Mouse (Mus musculus) activated CD4-positive, CD25-positive, alpha-beta regulatory T cell, adult 4 months (primary cell): ENCODE measurements around the gene Rnf207. TPM values are rescaled to one million over a fixed set of nuclear protein-coding genes. Genes with fewer than 3 reads are reported as not detected.

Experiments
- ATAC-seq: one replicate; pipeline ENCODE4 v1.8.0; 2017
- polyA plus RNA-seq, 2 experiments: library from polyadenylated mRNA; unstranded; fragments of 100-300 nt; shearing (Covaris generic); gene quantifications; one replicate each; pipeline ENCODE4 v1.2.1; 2017

Gene Rnf207
- polyA plus RNA-seq, 2 experiments from 2014 or later: not detected

DNA sequence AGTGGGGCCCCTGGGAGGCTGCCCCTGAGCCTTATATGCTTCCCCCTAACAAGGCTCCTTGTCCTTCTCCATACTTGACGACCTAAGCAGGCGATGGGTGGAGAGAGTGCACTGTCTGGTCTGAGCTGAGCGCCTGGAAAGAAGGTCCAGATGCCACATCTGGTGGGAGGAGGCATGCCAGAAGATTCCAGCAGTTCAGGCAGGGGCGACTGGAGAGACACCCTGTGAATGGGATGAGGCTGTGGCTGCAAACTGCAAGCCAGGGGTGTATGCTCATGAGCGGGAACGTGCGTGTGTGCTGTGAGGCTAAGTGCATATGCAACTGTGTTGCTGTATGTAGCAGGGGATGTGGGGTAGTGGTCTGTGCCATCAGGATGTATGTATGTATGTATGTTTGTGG lies 46.8 kb downstream of the Rnf207 start:
- ATAC-seq: no peak

DNA sequence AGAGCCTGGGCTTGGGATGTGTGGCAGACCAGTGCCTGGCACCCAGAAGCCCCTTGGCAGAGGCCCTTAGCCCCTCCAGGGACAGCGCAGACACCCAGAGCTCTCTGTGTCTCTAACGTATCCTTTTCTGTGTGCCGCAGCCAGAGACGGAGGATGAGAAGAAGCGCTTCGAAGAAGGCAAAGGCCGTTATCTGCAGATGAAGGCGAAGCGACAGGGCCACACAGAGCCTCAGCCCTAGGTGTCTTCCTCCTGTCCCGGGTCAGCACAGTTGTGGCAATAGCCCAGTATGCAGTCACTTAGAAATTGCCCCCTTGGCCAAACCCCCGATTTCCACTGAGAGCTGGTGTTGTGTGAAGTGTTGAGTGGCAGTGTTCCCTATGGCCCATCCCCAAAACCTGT lies 47.5 kb downstream of the Rnf207 start:
- no peak for ATAC-seq

DNA sequence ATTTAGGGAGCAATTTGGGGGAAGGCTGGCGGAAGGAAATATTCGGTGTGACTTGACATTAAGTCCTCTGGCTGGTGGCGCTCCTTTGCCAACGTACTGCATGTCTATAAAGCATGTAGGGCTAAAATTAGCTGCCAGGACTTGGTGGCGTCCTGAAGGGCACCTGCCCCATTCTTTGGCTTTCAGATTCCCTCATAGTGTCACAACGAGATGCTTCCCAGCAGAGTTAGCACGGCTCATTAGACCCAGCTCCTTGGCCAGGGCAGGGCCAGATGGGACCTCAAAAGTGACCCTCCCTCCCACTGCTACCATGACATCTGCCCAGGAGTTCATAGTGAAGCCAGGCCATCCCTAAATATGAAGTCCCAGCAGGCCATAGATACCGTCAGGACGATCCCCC lies 48.2 kb downstream of the Rnf207 start:
- ATAC-seq: no peak

DNA sequence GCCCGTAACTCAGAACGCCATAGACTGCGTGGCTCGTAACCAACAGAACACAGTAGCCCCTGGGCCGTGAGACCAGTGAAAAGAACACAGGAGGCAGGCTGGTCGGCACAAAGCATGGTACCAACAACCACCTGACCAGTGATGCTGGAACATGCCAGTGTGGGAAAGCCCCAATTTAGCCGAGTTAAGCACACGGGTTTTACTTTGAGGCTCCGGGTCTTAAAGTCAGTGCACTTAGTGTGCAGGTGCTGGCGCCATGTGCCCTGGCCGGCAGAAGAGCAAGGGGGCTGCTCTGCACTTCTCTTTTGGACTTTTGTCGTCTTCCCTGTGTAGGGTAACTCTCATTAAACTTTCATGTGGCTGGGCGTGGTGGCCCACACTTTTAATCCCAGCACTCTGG lies 48.8 kb downstream of the Rnf207 start:
- ATAC-seq: no peak

DNA sequence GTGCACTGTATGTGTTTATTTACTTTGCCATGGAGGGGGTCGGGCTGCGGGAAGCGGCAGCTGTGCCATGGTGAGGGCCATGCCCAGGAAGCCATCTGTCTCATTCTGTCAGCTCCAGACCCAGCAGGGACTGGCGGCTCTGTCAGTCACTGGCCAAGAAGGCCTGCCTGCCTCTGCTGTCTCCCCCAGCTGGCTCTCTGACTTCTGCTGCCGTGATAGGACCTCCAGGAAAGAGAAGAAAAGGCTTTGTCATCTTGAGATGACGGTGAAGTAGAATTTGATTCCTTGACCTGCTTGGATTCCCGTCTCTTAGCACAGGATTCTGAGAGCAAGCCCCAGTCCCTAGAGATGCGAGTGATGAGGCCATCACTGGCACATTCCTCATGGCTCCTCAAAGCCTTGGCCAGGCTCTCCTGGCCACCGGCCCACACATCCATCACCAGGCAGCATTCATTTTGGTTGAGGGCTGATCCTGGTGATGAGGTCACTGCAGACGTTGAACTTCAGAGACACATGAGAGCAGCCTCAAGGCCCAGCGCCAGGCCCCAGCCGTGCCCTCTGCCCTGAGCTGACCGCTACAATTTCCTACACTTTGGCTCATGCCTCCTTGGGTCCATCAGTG lies 50.9 kb downstream of the Rnf207 start:
- no peak for ATAC-seq

DNA sequence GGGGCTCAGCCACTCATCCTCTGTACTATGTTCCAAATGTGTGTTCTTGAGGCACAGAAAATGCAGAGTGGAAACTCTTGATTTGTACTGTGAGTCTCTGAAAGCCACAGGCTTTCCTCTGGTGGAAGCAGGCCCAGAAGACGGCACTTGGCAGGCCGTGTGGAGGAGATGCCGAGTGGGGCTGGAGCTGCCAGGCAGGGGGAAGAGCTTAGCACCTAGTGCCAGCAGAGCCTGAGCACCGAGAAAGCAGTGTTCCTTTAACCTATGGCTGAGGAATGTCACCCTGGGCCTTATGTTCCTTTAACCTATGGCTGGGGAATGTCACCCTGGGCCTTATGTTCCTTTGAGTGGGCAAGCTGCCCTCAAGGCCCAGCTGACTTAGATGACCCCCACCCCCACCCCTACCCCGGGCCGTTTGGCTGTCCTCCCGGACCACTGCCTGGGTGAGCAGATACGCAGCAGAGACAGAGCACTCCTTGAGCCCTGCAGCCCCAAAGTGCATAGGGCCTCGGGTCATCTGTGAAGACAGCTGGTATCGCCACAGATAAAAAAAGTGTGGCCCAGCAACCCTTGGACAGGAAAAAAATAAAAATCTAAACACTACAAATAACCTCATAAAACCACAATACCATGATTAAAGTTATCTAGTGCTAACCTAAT lies 52.4 kb downstream of the Rnf207 start:
- ATAC-seq: no peak

DNA sequence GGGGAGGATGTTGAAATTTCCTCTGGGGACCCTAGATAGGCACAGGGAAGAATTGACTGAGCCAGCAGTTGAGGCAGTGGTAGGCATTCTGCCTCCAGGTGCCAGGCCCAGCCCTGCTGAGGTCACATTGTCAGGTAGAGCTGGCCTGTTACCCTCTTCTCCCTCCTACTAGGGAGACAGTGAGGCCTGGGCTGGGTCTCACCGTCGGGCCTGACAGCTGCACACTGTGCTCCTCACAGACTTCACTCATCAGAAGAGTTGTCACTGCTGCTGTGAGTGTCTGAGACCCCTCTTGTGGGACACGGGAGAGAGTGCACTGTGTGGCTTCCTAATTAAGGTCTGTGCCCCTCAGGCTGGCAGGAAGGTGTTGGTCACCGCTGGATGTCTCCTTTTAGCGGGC lies 53.0 kb downstream of the Rnf207 start:
- no peak for ATAC-seq

DNA sequence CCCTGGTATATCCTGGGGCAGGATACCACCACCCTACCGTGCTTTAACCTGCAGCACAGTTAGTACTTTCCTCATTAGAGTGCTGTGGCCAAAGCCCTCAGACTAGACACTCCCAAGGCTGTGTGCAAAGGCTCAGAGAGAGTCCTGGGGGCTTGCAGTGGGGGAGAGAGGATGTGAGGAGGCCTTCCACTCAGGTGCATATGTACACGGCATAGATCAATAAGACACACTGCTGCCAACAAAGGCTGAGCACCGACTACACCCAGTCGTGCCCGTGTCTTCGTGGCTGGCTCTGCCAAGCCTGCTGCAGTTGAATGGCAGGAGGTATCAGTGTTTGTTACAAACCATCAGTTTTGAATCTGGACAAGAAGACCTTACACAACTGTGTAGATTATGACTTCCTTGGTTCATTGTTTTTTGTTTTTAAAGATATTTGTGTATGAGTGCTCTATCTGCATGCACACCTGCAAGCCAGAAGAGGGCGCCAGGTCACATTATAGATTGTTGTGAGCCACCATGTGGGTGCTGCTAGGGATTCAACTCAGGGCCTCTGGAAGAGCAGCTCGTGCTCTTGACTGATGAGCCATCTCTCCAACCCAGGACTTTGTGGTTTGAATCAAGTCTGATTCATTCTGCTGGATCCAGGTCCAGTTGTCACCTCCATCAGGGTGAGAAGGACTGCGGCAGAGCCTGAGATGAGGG lies 53.8 kb downstream of the Rnf207 start:
- ATAC-seq: no peak

DNA sequence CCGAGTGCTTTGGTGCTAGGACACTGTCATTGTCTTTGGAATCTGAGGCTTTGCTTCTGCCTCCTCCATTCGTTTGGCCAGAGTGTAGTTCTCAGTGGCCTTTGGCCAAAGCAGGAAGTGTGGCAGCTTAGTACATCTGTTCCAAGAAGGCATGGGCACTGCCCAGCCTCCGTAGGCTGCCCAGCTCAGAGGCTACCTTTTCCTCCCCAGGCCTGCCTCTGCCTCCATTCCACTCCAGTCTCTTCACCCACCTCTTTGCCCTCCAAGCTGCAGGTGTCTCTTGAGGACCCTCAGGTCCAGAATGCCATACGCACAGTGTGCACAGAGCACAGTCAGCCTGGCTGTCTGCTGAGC lies 54.6 kb downstream of the Rnf207 start:
- ATAC-seq: no peak

DNA sequence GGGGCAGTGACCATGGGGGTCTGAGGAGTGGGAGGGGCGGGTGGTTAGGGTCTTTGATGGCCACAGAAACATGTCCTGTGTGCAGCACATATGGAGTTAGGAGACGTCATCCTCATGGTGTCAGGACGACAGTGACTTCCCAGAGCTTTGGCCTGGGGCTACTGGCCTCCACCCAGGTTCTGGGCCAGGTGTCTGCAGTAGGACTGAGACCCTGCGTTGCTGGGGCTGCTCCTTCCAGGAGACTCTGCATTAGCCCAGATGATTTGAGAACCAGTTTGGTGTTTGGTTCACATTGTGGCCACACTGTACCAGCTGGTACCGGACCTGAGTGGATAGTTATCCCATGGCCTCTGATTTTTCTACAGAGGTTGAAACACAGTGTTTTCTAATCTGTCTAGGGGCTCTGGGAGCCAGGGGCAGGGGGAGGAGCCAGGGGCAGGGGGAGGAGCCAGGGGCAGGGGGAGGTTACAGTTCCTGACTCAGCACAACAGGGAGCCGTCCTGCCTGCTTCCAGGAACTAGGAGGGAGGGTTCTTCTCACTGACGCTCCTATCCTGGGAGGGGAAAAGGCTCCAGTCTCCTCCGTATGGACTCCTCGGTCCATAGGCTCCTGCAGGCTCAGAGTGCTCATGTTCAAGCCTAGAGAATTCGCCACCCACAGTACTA lies 55.1 kb downstream of the Rnf207 start:
- no peak for ATAC-seq

DNA sequence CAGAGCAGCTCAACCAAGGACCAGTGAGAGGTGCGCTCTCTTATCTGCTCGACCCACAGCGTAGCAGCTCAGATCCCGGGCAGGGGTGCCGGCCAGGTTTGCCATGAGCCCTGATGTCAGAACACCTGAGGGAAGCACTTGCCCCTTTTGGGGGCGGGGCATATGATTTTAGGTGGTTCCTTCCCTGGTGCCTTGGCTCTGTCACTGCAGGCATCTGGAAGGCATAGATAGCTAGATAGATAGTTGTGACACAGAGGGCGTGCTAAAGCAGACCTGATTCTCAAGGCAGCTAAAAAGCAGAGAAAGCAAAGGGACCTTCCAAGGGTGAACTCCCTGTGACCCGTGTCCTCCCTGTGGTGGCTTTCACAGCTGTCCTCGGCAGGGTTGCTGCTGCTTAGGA lies 55.7 kb downstream of the Rnf207 start:
- ATAC-seq: no peak

DNA sequence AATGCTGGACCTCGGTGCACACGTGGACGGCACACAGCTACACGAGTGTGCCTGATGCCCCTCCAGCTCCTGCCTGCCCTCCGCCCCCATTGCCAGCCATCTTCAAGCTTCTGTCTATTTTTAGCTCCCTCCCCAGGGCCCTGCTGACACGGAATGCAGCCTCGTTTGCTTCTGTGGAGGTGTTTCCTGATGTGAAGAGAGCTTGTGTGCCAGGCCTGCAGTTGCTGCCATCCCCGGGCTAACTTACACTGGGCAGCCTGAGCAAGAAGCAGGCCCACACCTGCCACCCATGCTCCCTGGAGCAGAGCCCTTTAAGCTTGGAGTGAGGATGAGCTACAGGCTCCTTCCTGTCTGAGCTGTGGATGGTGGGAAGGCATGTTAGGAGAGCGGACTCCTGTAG lies 56.6 kb downstream of the Rnf207 start:
- ATAC-seq: no peak

DNA sequence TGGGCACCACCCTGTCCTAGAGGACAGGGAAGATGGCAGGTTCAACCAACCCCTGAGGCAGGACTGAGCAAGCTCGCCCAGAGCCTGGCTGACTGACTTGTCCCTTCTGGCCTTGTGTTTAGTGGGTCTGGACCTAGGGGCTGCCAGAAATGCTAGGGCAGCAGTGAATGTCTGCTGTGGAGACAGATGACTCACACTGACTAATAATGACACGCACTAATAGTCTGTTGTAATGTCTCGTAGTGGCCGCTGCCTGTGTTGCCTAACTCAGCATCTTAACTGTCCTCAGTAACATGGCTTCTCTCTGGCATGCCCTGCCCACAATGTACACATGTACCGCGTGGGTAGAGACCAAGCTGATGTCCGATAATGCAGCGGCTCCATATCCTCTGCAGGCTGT lies 58.3 kb downstream of the Rnf207 start:
- ATAC-seq: no peak

DNA sequence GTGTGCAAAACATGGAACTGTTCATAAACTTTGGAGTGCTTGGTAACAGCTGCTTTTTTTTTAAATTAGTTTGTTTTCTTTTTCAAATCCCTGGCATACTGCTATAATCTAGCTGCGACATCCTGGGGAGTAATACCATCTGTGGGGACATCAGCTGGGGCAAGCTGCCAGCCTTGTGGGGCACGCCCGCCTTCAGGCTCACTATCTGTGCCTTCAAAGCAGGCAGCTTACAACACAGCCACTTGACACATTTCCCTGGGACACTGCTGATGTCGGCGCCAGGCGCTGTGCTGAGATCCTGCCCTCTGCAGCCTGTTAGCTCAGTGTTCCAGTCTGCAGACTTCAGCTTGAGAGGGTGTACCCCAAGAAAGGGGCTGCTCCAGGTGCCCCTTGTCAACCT lies 61.7 kb downstream of the Rnf207 start:
- no peak for ATAC-seq

Other genes starting within 250 kb of the Rnf207 start
- 1 to 10 TPM; 1.3 to 2.6 TPM for gene Plekhg5, start 246.5 kb downstream of the Rnf207 start, polyA plus RNA-seq
- 100 to 1,000 TPM; 132 to 150 TPM for gene Tnfrsf25, start 203.1 kb downstream of the Rnf207 start, polyA plus RNA-seq
- gene Espn, start 166.6 kb downstream of the Rnf207 start, polyA plus RNA-seq: 1 to 10 TPM; 6.9 to 8.3 TPM
- gene Hes2, start 160.1 kb downstream of the Rnf207 start, polyA plus RNA-seq: not detected
- gene Acot7, start 140.9 kb downstream of the Rnf207 start, polyA plus RNA-seq: 100 to 1,000 TPM; 134 to 172 TPM
- not detected for gene Gpr153, start 44.8 kb downstream of the Rnf207 start, polyA plus RNA-seq
- not detected for gene Hes3, start 27.3 kb downstream of the Rnf207 start, polyA plus RNA-seq
- 1 to 10 TPM; 7.2 to 7.7 TPM for gene Icmt, start 21.8 kb downstream of the Rnf207 start, polyA plus RNA-seq
- gene Rpl22, start 6.7 kb upstream of the Rnf207 start, polyA plus RNA-seq: 1,000 to 10,000 TPM; 1,059 to 1,071 TPM
- gene Chd5, start 19.7 kb upstream of the Rnf207 start, polyA plus RNA-seq: under 1 TPM in 1 of 2 experiments, not detected in 1; 0.19 TPM
- gene Nphp4, start 157.7 kb upstream of the Rnf207 start, polyA plus RNA-seq: under 1 TPM; 0.17 to 0.20 TPM
- 100 to 1,000 TPM in 1 of 2 experiments, 10 to 100 TPM in 1; 91.1 to 112 TPM for gene Kcnab2, start 158.9 kb upstream of the Rnf207 start, polyA plus RNA-seq